Mouse (Mus musculus) forebrain, embryonic 15.5 days (tissue): ENCODE data around the gene Dab1. TPM values are rescaled to one million over a fixed set of nuclear protein-coding genes. Genes with fewer than 3 reads are reported as not detected.

Experiments used
- ATAC-seq: fragments of 200-750 bp; cut with Nextera tagmentation; replicated peaks from 2 replicates; pipeline ENCODE4 v1.8.0; 2017; ENCODE audit warnings: mild to moderate bottlenecking, moderate TSS enrichment, moderate library complexity
- H3K27ac ChIP-seq: fragments of 300-500 bp; sonication (generic); replicated peaks from 2 replicates; pipeline ENCODE4 v1.5.1; 2015; ENCODE audit warnings: mild to moderate bottlenecking, inconsistent platforms
- H3K27me3 ChIP-seq: fragments of 300-500 bp; sonication (generic); 2 replicates; pipeline ENCODE4 v1.6.1; 2015; ENCODE audit warnings: inconsistent platforms
- H3K36me3 ChIP-seq: fragments of 300-500 bp; sonication (generic); 2 replicates; pipeline ENCODE4 v1.6.1; 2015; ENCODE audit warnings: mild to moderate bottlenecking, inconsistent platforms
- H3K4me1 ChIP-seq: fragments of 300-500 bp; sonication (generic); 2 replicates; pipeline ENCODE4 v1.6.1; 2015; ENCODE audit warnings: inconsistent platforms
- H3K4me2 ChIP-seq: fragments of 300-500 bp; sonication (generic); replicated peaks from 2 replicates; pipeline ENCODE4 v1.6.1; 2015; ENCODE audit warnings: mild to moderate bottlenecking, inconsistent platforms
- H3K4me3 ChIP-seq: fragments of 300-500 bp; sonication (generic); 2 replicates; pipeline ENCODE4 v1.5.1; 2015; ENCODE audit warnings: mild to moderate bottlenecking, inconsistent platforms
- H3K9ac ChIP-seq: fragments of 300-500 bp; sonication (generic); replicated peaks from 2 replicates; pipeline ENCODE4 v1.6.1; 2015; ENCODE audit warnings: mild to moderate bottlenecking, inconsistent platforms
- H3K9me3 ChIP-seq: fragments of 300-500 bp; sonication (generic); 2 replicates; pipeline ENCODE4 v1.6.1; 2016; ENCODE audit warnings: inconsistent platforms
- WGBS: fragments of 180-500 bp; shearing (Covaris S2); methylation state at CpG from one replicate; pipeline ENCODE4 v1.1.7; 2015; ENCODE audit warnings: mixed read lengths; 5-methylcytosine and 5-hydroxymethylcytosine counted together
- polyA plus RNA-seq: library from polyadenylated mRNA; unstranded; fragments of >200 nt; fragmentation: Nextera tagmentation; extraction: Ambion mirVana; gene quantifications from 2 replicates; pipeline ENCODE4 v1.2.1, GENCODE M21; 2015

The Dab1 gene
- polyA plus RNA-seq, 1 experiment from 2014 or later, result 174 TPM

GRCm38 (mm10) chr4:104025117-104025694 lies 406.0 kb downstream of the Dab1 start:
- no peak overlapping the region for H3K27ac ChIP-seq
- H3K4me3 ChIP-seq, result no peak overlapping the region
- ATAC-seq, result no peak
- WGBS, result 86% methylated on average over 2 of the region's 2 CpGs
- H3K36me3 ChIP-seq, result no peaks in the 10 kb centered on the region
- H3K4me1 ChIP-seq, result no peaks in the 10 kb centered on the region
- no peak overlapping the region for H3K4me2 ChIP-seq
- H3K27me3 ChIP-seq, result no peaks in the 10 kb centered on the region
- H3K9ac ChIP-seq, result no peak overlapping the region
- no peaks in the 10 kb centered on the region for H3K9me3 ChIP-seq

GRCm38 (mm10) chr4:104026834-104027233 lies 407.7 kb downstream of the Dab1 start:
- 15% methylated on average over 2 of the region's 2 CpGs for WGBS
- H3K4me2 ChIP-seq, result no peak overlapping the region
- no peaks in the 10 kb centered on the region for H3K9me3 ChIP-seq
- no peaks in the 10 kb centered on the region for H3K36me3 ChIP-seq
- no peaks in the 10 kb centered on the region for H3K4me1 ChIP-seq
- no peak overlapping the region for H3K4me3 ChIP-seq
- H3K27me3 ChIP-seq, result no peaks in the 10 kb centered on the region
- H3K9ac ChIP-seq, result no peak overlapping the region
- no peak for ATAC-seq
- no peak overlapping the region for H3K27ac ChIP-seq

GRCm38 (mm10) chr4:104027239-104027638 lies 408.1 kb downstream of the Dab1 start:
- Histone ChIP-seq H3K27me3 (no peaks in the 10 kb centered on the region), H3K4me3 (no peak overlapping the region), H3K27ac (no peak overlapping the region), H3K9me3 (no peaks in the 10 kb centered on the region), H3K36me3 (no peaks in the 10 kb centered on the region), H3K4me2 (no peak overlapping the region), H3K4me1 (no peaks in the 10 kb centered on the region), H3K9ac (no peak overlapping the region)
- 79% methylated on average over 1 of the region's 1 CpGs for WGBS
- no peak for ATAC-seq

GRCm38 (mm10) chr4:104036091-104036490 lies 416.9 kb downstream of the Dab1 start:
- no peak for ATAC-seq
- Histone ChIP-seq H3K27ac (no peak overlapping the region), H3K27me3 (no peaks in the 10 kb centered on the region), H3K4me3 (no peak overlapping the region), H3K4me1 (no peaks in the 10 kb centered on the region), H3K36me3 (no peaks in the 10 kb centered on the region), H3K9me3 (no peaks in the 10 kb centered on the region), H3K9ac (no peak overlapping the region), H3K4me2 (no peak overlapping the region)

- H3K27ac ChIP-seq, result no peak overlapping the region
- peaks cover 11% of the 10 kb centered on the region; the same call in 1 of the 2 replicates for H3K4me1 ChIP-seq
- WGBS, result 58% methylated on average over 4 of the region's 4 CpGs
- no peaks in the 10 kb centered on the region for H3K36me3 ChIP-seq
- no peaks in the 10 kb centered on the region for H3K9me3 ChIP-seq
- no peaks in the 10 kb centered on the region for H3K27me3 ChIP-seq
- no peak for ATAC-seq
- no peak overlapping the region for H3K9ac ChIP-seq
- H3K4me2 ChIP-seq, result no peak overlapping the region
- H3K4me3 ChIP-seq, result no peak overlapping the region
These were observed 420.4 kb downstream of the Dab1 start for GRCm38 (mm10) chr4:104039588-104039987.

GRCm38 (mm10) chr4:104043441-104043840 lies 424.3 kb downstream of the Dab1 start:
- 31% methylated on average over 2 of the region's 2 CpGs for WGBS
- Histone ChIP-seq H3K9me3 (no peaks in the 10 kb centered on the region), H3K9ac (no peak overlapping the region), H3K4me1 (peaks cover 11% of the 10 kb centered on the region; the same call in 1 of the 2 replicates), H3K4me3 (no peak overlapping the region), H3K27me3 (no peaks in the 10 kb centered on the region), H3K27ac (no peak overlapping the region), H3K36me3 (no peaks in the 10 kb centered on the region), H3K4me2 (no peak overlapping the region)
- ATAC-seq, result peak; percentile 79; the same call in 1 of the 2 replicates

GRCm38 (mm10) chr4:104044634-104045033 lies 425.5 kb downstream of the Dab1 start:
- Histone ChIP-seq H3K36me3 (no peaks in the 10 kb centered on the region), H3K27me3 (no peaks in the 10 kb centered on the region), H3K9ac (no peak overlapping the region), H3K4me2 (no peak overlapping the region), H3K4me1 (peaks cover 11% of the 10 kb centered on the region; the same call in 1 of the 2 replicates), H3K27ac (no peak overlapping the region), H3K4me3 (no peak overlapping the region), H3K9me3 (no peaks in the 10 kb centered on the region)
- 46% methylated on average over 3 of the region's 3 CpGs for WGBS
- no peak for ATAC-seq

- WGBS, result 61% methylated on average over 7 of the region's 7 CpGs
- H3K9ac ChIP-seq, result no peak overlapping the region
These were observed 429.0 kb downstream of the Dab1 start for GRCm38 (mm10) chr4:104047966-104048804.

GRCm38 (mm10) chr4:104057116-104057515 lies 438.0 kb downstream of the Dab1 start:
- Histone ChIP-seq H3K36me3 (no peaks in the 10 kb centered on the region), H3K4me3 (no peak overlapping the region), H3K9ac (no peak overlapping the region), H3K4me2 (no peak overlapping the region), H3K27ac (no peak overlapping the region), H3K9me3 (no peaks in the 10 kb centered on the region), H3K4me1 (no peaks in the 10 kb centered on the region), H3K27me3 (no peaks in the 10 kb centered on the region)
- ATAC-seq, result no peak

More at GRCm38 (mm10) chr4:104047966-104048804, 429.0 kb downstream of the Dab1 start:
- Histone ChIP-seq H3K36me3 (no peaks in the 10 kb centered on the region), H3K4me1 (peaks cover 9% of the 10 kb centered on the region; the same call in 1 of the 2 replicates), H3K27me3 (no peaks in the 10 kb centered on the region), H3K9me3 (no peaks in the 10 kb centered on the region), H3K4me2 (no peak overlapping the region), H3K4me3 (no peak overlapping the region), H3K27ac (no peak overlapping the region)
- no peak for ATAC-seq

GRCm38 (mm10) chr4:104059569-104059968 lies 440.4 kb downstream of the Dab1 start:
- no peak overlapping the region for H3K4me3 ChIP-seq
- no peaks in the 10 kb centered on the region for H3K9me3 ChIP-seq
- H3K4me1 ChIP-seq, result peaks cover 3% of the 10 kb centered on the region
- WGBS, result 43% methylated on average over 4 of the region's 4 CpGs
- no peak overlapping the region for H3K27ac ChIP-seq
- no peaks in the 10 kb centered on the region for H3K27me3 ChIP-seq
- no peak overlapping the region for H3K9ac ChIP-seq
- H3K4me2 ChIP-seq, result no peak overlapping the region
- no peaks in the 10 kb centered on the region for H3K36me3 ChIP-seq
- ATAC-seq, result no peak

- Histone ChIP-seq H3K4me2 (no peak overlapping the region), H3K4me1 (peaks cover 14% of the 10 kb centered on the region), H3K9ac (no peak overlapping the region), H3K27ac (no peak overlapping the region), H3K9me3 (no peaks in the 10 kb centered on the region), H3K27me3 (no peaks in the 10 kb centered on the region), H3K36me3 (no peaks in the 10 kb centered on the region), H3K4me3 (no peak overlapping the region)
- ATAC-seq, result no peak
- WGBS, result 73% methylated on average over 4 of the region's 4 CpGs
These were observed 443.2 kb downstream of the Dab1 start for GRCm38 (mm10) chr4:104062356-104062755.

- no peak for ATAC-seq
- Histone ChIP-seq H3K4me1 (peaks cover 14% of the 10 kb centered on the region), H3K9me3 (no peaks in the 10 kb centered on the region), H3K4me2 (no peak overlapping the region), H3K4me3 (no peak overlapping the region), H3K36me3 (no peaks in the 10 kb centered on the region), H3K9ac (no peak overlapping the region), H3K27me3 (no peaks in the 10 kb centered on the region), H3K27ac (no peak overlapping the region)
- WGBS, result 20% methylated on average over 5 of the region's 5 CpGs
These were observed 447.7 kb downstream of the Dab1 start for GRCm38 (mm10) chr4:104066901-104067300.
